Mouse (Mus musculus) CH12.LX (cell line): ENCODE measurements at regions not wholly inside any gene's neighbourhood (a gene's known extent, or its start where the extent isn't known, plus 50 kb on each side); places are given as distances from the start of the nearest gene placed in this dataset.

ENCODE experiments used
- CTCF ChIP-seq, 2 experiments: IDR thresholded peaks in 1 of 2; conservative IDR thresholded peaks in 1 of 2; 2 replicates each; pipeline ENCODE4 v1.5.1; 2011 to 2012; ENCODE audit warnings: low read depth in 2 of 2, low read length in 2 of 2, improper control_type of control experiment in 1 of 2, inconsistent platforms in 1 of 2, mild to moderate bottlenecking in 1 of 2, moderate library complexity in 1 of 2
- EP300 ChIP-seq: IDR thresholded peaks from 2 replicates; pipeline ENCODE4 v1.6.1; 2011; ENCODE audit warnings: low read length, improper control_type of control experiment
- ETS1 ChIP-seq: conservative IDR thresholded peaks from 2 replicates; pipeline ENCODE4 v1.6.1; 2012; ENCODE audit warnings: low read depth, mild to moderate bottlenecking, inconsistent platforms, low read length, improper control_type of control experiment, moderate library complexity
- MAX ChIP-seq: IDR thresholded peaks from 2 replicates; pipeline ENCODE4 v1.6.1; 2011; ENCODE audit warnings: low read length, improper control_type of control experiment
- MXI1 ChIP-seq: IDR thresholded peaks from 2 replicates; pipeline ENCODE4 v1.6.1; 2011; ENCODE audit warnings: mild to moderate bottlenecking, low read depth, low read length, improper control_type of control experiment
- POLR2A ChIP-seq: IDR thresholded peaks from 2 replicates; pipeline ENCODE4 v1.6.1; 2011; ENCODE audit warnings: low read depth, mild to moderate bottlenecking, improper control_type of control experiment, low read length
- USF1 ChIP-seq: IDR thresholded peaks from 2 replicates; pipeline ENCODE4 v1.6.1; 2014; ENCODE audit warnings: low read depth, mild to moderate bottlenecking, inconsistent platforms, low read length, improper control_type of control experiment

- TF ChIP-seq EP300 (no peak), USF1 (no peak), CTCF (conservative IDR thresholded peaks at IDR 0.05 in 1 of 2, IDR thresholded peaks at IDR 0.05 in 1 of 2; ENCODE audit: low read depth in 2 of 2, low read length in 2 of 2) (no peak), MXI1 (no peak), ETS1 (no peak), POLR2A (no peak), MAX (no peak)
Measured at GRCm38 (mm10) chr5:106367312-106367711, 90.7 kb downstream of the Barhl2 start.
